Mouse (Mus musculus) frontal cortex, postnatal 14 days (tissue): Measurements from ENCODE around the gene Lect2.

ENCODE experiments used
- DNase-seq, 2 experiments: peaks; one replicate each; pipeline ENCODE4 v3.0.0; 2022; ENCODE audit warnings: low spot score in 2 of 2

The Lect2 gene

DNA sequence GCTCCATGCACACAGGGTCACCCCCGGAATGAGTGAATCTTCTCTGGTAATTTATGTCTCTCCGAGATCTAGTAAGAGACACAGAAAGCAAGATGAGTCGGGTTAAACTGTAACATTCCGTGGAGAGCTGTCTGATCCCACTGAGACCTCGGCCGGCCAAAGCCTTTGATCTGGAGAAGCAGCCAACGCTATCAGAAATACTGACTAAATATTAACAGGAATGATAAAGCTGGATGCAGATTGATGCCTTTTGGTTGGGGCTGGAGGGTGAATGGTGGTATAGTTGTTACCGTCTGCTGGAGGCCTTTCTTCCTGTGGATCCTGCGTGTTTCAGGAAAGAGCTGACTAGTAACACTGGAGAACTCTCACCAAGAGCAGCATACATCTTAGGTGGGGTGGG is at the start of gene Lect2:
Gene Lect2, minus strand, starts transcription at position 102 of the 400 bp plus-strand sequence.
- no peak for DNase-seq

DNA sequence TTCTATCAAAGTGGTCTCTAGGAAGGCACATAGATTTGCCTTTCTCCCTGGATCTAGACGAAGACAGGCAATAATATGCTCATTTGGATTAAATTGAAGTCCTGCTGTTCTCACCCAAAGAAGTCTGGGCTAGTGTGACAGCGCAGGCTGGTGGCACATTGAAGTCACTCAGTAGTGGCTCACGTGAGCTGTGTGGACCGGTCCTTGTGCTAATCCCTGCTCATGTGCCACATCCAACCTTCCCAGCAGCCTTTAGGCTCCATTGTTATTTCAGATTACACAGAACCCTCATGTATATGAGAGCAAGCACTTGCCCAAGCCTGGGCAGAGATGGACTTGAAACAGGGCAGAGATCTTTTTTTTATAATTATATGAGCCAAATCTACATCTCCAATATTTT is 49.0 kb upstream of the Lect2 start:
- no peak for DNase-seq

DNA sequence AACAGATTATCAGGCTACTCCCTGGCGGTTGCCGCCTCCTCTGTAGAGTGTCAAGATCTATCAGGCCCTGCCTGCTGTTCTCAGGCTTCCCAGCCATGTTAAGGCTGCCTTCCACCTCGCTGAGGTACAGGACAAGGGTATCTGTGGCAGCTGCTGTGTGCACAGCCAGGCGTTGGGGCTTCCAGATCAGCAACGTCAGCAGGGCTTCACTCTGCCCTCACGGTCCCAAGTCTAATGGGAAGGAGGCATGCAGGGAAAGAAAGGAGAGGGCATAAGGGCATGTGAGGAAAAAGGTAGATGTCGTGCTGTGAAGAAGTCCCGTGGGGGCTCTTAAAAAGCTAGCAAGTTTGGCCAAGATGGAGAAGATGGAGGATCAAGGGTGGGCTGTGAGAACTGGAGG is 46.9 kb upstream of the Lect2 start:
- no peak for DNase-seq

DNA sequence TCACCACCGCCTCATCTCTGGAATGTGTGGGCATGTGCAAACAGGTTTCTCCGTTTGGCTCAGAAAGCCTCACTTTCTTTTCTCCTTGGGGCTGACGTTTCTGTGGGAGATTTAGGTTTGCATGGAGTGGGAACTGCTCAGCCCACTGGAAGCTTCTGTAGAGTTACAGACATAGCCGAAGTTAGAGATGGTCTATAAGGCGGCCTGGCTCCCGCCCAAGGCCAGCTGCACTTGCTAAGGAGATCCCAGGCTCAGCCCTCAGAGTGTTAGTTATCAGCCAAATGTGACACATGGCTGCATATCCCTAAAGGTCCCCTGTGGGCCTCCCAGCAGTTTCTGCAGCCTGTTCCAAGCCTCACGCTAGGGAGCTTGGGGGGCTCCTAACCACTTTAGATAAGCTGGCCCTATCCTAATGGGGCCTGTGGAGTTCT is 45.7 kb upstream of the Lect2 start:
- DNase-seq: no peak

DNA sequence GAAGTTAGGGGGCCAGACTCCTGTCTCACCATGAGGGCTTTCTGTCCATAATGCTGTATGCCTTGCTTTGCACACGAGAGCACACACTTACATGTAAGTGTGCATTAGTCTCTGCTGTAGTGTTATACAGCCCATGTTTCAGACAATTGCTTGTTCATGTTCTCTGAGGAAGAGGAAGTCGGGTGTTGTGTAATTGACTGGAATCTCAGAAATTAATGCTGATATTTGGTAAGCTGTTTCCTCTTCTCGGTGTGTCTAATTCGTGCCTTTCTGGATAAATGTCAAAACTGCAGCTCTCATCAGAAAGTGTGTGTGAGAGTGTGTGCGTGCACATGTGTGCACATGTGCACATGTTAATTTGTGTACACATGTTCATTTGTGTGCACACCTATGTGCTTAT is 44.9 kb upstream of the Lect2 start:
- DNase-seq: no peak

DNA sequence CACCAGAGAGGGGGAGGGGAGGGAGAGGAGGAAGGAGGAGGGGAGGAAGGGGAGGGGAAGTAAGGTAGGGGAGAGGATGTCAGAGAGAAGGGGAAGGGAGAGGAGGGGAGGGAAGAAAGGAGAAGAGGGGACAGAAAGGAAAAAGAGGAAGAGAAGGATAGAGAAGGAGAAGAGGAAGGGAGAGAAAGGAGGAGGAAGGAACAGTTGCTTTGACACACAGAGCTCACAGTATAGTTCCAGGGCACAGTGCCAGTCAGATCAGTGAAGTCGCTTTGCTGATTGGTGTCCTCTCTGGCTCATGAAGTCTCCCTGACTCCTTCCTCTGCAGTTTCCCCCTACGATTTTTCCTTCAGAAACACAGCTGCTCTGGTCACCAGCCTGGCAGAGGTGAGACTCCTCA is 43.6 kb upstream of the Lect2 start:
- no peak for DNase-seq

DNA sequence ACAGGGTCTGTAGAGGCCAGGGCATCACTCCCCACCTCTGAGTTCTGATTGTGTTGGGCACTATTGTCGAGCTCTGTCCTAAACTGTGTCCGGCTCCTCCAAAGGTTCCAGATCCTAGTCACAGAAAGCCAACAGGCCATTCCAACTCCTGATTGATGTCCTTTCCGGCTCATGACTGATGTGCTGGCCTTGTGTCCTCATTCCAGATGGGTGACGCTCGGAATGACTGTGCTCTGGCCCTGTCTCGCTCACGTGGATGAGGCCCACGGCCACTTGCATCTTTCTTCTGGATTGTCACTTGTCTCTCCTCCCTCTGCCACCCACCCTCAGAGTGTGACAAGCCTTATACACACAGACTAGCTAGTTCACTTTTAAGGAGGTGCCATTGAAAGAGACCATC is 42.9 kb upstream of the Lect2 start:
- no peak for DNase-seq

DNA sequence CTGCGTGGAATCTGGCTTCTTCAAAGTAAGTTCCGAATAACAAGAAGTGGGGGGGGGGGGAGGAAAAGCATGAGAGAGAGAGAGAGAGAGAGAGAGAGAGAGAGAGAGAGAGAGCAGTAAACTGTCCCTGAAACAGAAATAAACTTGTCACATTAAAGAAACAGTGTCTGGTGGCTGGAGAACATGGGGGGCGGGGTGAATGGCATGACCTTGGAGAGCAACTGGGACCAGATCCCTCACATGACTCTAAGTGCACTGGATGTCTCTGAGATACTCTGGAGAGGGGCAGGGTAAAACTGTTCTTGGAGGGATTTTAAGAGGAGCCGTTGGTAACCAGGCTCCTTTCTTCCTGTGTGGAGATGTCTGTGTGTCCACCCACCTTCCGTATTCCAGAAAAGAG is 41.9 kb upstream of the Lect2 start:
- DNase-seq: no peak

DNA sequence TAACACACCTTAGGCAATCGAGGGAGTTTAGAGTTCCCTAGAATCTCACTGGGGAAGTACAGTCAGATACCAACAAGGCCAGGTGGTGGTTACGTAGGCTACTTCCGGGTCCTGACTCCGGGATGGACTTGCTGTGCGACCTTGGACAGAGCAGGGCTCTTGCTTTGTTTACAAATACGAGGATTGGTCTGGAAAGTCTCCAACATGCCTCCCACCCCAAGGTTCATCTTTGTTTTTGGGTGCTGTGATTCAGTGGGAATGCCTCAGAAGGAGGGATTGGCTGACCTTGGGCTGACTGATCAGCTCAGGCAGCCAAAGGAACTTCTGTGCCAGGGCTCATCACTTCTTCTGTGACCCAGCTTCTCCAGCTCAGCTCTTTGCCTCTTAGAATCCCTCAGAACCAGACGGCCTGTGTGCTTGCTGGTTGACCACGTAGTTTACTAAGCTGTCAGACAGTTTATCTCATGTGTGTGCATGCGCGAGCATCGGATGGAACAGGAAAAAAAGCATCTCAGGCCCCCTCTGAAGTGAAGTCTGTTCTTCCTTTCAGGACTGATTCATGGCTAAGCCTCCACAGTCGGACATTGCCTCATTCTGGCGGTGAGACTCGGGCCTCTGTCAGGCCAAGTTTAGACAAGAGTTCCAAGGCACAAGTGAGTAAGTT is 40.3 kb upstream of the Lect2 start:
- no peak for DNase-seq

DNA sequence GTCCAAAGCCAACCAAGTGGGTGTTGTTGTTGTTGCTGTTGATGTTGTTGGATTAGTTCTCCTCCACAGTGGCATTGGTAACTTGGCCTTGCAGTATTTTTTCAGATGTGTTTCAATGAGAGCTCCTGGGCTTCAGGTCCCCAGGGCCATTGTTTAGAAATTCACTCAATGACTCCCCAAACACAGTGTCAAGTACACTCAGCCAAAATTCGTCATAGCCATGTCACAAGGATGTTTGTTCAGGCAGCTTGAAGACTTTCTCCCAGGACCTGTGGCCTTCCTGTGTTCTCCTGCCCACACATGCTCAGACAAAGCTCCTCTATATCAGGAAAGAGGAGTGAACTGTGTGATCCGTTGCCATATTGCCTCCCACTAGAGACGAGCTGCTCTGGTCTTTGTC is 37.7 kb upstream of the Lect2 start:
- DNase-seq: no peak

DNA sequence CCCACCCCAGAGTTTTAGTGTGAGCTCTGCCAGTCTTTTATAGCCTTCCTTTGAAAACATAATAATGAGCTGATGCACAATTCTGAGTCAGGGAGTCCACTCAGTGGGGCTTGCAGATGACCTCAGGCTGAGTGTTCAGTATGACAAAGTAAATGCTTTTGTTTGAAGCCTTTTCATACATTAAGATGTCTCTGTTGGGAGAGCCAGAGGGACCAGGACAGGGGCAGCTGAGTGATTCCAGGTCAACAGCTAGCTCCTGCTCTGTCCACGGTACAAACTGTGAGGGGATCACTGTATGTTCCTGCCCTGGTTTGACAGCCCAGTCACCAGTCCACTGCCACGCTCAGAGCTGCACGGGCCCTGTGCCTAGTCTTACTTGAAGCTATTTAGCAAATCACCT is 34.4 kb upstream of the Lect2 start:
- DNase-seq: no peak

DNA sequence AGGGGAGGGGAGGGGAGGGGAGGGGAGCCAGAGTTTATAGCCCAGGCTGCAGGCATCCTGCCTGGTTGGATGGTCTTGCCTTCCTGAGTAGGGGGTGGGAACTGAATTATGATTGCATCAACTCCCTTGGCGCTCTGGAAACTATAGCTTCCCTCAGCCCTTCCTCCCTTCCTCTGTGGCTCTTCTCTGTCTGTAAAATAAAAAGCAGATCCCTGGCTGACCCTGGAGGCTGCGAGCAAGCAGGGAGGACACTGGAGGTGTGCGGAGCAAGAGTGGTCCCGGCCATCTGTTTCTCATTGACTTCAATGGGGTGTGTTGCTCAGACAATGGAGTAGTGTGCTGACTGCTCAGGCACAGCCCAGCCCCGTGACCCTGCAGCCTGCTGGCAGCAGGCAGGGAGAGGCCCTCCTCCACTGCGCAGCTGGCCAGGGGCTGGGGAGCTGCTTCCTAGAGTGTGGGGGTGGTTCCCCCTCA is 33.7 kb upstream of the Lect2 start:
- DNase-seq: no peak

DNA sequence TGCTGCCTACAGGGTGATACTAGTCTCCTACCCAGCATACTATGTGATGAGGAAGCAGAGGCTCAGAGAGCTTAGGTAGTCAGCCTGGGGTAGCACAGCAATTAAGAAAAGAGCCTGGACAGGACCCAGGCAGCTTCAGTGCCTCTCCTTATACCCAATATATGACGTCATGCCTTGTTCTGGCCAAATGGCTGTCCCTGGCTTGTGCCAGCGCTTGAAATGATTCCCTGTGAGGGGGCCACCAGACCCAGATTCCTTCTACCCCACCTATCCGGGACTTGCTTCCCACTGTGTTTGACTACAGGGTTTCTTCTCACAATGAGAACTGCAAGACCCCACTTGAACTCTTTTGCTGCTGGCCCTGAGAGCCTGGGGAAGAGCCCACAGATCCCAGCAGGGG is 33.2 kb upstream of the Lect2 start:
- DNase-seq: no peak

DNA sequence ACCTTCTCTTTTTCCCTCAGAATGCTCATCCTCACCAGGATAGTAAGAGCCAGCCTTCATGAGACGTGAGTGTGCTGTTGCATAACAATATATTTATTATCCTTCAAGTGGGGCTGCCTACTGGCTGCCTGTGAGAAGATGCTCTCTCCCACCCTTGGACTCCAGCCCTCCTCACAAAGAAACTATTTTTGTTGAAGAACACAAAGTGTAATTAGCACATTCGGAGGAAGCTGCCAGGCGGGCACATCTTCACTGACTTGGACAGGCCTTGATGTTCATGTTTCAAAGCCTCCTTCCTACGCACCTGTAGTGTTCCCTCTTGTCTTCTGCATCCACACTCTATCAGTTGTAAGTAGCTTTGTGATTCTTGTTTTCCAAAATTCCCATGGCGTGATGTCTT is 32.1 kb upstream of the Lect2 start:
- no peak for DNase-seq

DNA sequence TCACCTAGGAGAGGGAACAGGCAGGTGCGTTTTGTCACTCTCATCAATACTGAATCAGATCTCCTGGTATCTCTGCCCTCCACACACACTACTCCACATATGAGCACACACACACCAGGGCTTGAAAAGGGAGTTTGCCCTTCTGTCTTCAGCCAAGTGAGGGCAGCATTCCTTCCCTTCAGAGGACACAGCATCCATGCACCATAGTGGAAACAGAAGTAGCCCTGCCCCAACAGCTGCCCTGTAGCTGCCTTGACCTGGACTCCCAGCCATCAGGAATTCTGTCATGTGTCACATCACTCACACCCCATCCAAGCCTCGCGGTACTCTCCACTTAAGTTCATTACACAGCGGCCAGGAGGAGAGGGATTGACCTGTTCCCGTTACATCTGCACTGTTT is 29.8 kb upstream of the Lect2 start:
- DNase-seq: no peak

DNA sequence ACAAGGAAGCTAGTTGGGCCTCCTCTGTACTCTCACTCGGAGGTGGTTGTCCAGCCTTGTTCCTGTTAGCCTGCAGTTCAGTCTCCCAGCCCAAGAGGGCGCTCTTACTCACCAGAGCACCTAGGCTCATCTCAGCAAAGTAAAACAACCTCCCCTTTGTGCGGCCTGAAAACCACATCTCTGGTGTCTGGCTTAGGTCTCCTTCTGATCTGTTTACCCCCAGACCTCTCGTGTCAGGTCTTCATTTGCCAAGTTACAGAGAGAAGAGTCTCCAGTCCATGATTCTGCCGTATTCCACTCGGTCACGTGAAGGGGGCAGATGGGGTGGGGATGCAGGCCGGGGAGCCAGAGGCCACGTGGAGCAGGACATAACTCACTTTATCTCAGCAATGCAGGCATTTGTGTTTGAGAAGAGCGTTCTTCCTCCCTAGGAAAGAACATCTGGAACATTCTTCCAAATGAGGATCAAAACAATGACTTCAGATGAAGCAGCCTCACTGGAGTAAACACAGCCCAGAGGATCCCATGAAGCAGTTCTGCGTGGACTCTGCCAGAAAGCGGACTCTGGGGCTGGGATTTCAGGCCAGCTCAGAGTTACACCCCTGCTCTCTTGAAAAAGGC is 27.5 kb upstream of the Lect2 start:
- DNase-seq: peak in 1 of 2 experiments; percentile 57

DNA sequence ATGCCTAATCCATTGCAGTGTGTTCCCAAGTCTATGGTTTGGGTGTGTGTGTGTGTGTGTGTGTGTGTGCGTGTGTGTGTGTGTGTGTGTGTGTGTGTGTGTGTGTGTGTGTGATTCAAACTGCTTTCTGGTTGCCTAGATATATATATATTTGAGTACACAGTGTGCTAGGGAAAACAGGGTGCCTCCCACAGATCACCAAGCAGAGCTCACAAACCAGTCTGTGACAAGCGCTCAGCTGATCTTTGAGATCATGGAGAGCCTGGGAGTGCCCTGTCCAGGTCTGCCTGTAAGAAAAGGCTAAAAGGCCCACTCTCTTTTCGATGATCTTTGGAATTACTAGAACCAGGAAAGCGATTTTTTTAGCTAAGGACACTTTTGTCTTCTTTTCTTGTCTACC is 26.8 kb upstream of the Lect2 start:
- no peak for DNase-seq

DNA sequence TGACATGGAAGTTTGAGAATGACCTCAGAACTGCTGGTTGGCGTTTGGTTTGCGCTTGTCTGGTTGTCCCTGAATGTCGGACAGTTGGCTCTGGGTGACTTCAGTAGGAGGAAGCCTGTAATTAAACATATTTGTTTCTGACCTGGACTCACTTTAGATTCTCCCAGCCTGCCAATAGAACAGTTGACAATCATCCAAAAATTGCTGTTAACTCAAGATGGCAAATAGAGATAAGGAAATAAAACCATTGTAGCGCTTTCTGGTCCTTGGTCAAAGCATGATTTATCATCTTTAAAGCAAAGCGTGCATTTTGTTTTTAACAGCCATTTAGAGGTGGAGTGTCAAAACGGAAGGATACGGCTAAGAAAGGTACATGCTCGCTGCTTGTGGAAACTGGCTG is 23.3 kb upstream of the Lect2 start:
- no peak for DNase-seq

DNA sequence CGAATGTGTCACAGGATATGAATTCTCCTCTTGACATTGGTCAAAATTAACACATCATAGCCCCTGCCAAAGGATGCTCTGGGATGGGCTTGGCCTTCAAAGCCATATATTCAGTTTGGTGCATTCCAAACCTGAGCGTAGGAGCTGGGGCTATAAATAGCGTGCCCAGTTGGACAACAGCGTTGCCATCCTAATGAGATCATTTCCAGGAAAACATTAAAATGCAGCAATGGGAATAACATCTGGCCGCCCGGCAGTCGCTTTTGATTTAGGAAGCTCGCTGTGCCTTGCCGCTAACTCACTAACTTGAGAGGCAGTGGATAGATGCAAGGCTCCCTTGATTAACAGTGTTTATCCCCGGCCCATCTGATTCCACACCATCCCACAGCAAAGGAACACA is 18.0 kb upstream of the Lect2 start:
- no peak for DNase-seq

DNA sequence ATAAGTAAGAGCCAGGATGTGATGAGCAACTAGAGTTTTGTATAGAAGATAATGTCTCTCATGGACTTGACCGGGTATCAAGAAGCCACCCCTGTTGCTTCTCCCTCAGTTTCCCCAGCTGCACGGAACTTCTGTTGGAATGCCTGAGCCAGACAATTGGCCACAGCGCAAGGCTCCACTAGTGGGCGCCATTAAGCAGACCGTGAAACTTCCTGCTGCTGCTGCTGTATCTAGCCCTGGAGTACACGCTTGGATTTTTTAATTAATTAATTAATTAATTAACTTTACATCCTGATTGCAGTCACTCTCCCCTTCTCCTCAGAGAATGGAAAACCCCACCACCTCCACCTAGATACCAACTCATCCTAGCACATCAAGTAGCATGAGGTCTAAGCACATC is 14.8 kb upstream of the Lect2 start:
- no peak for DNase-seq

DNA sequence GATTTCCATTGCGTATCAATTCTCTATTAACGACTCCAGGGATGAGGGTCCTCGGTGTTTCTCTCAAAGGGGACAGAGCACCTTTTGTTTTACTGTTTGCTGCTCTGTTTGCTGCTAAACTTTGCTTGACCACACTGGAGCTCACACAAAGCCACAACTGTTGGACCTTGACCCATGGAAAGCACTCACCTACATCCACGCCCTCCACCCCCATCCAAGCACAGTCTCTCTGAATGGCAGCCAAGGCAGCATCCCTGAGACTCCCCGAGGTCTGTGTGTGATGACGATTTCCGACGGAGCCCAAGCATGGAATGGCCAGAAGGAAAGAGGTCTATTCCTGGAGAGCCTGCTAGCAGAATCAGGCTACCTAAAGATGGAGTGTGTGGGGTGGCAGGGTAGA is 12.8 kb upstream of the Lect2 start:
- DNase-seq: no peak

DNA sequence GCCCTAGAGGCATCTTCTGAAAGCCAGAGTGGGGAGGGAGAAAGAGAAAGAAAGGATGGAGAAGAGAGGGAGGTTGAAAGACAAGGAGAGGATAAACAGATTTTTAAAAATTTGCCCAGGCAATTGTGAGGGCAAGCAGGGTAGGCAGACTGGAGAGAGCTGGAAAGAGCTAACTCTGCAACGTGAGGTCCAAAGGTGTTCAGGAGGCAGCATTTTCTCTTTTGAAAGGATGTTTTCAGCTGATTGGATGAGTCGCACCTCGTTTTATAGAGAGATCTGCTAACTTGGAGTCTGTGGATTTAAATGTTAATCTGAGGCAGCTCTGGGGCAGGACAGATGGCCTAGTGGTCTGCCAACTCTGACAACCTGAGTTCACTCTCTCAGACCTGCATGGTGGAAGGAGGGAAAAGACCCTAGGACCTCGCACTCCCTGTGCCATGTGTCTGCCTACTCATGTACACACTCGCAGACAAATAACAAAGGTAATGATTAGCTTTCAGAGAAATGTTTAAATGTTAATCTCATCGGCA is 11.6 kb upstream of the Lect2 start:
- DNase-seq: no peak

DNA sequence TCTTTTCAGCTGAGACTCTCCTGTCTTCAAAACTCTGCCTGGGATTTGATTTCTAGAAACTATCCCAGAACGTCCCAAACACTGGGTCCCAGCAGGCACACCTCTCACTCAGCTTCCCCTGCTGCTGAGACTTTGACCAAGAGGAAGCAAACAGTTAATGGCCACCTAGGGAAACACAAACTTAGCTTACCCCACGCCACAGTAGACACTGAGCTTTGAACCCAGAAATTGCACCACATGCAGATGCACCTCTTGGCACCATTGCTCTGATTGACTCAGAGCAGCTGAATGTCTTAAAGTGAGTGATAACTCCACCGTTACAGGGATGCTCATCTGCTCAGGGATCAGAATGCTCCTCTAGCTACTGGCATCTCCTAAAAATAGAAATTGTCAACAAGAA is 10.5 kb upstream of the Lect2 start:
- DNase-seq: no peak

DNA sequence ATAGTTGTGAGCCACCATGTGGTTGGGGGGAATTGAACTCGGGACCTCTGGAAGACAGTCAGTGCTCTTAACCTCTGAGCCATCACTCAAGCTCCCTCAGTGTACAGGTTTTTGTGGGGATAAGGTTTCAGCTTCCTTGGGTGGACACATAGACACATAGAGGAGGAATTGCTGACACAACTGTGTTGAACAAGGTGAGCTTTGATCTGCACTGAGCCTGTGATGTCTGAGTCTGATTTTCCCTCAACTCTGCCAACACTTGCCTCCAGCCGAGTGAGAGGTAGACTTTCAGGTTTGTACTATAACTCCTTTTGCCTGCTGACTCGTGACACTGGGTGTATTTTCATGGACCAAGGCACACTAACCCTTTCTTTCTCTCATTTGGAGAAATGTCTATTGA is 8.4 kb upstream of the Lect2 start:
- DNase-seq: no peak
